Mouse (Mus musculus) frontal cortex, postnatal 10 days (tissue): ENCODE results near the gene Tpgs1.

Source experiments
- DNase-seq, 2 experiments: peaks; one replicate each; pipeline ENCODE4 v3.0.0; 2022; ENCODE audit warnings: low spot score in 2 of 2, mixed read lengths in 1 of 2

The Tpgs1 gene

DNA sequence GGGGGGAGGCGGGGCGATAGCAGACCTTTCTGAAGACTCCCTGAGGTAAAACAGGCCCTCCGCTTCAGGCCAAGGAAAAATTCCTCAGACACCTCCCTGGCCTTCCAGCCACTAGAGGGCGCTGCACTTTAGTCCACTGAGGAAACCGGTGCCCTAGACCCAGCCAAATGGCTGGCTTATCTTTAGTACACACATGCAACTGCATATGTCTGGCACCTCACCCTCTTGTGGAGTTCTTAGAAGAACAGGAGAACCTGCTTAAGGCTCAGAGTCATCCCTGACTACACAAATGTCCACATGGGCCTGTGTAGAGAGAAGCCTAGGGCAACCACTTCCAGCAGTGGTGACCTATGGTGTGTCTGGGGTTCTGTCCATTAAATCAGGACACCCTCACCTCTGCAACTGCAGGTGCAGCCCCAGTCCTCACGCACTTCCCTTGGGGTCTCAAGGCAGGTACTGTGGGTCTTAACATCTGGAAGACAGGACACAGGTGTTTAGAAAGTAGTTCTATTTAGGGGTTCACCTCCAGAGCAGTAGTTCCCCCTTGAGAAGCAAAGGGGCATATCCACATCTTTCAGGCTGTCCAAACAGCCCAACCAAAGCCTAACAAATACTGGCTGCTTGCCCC is 43.4 kb downstream of the Tpgs1 start:
- DNase-seq: peak in 1 of 2 experiments; percentile 75

DNA sequence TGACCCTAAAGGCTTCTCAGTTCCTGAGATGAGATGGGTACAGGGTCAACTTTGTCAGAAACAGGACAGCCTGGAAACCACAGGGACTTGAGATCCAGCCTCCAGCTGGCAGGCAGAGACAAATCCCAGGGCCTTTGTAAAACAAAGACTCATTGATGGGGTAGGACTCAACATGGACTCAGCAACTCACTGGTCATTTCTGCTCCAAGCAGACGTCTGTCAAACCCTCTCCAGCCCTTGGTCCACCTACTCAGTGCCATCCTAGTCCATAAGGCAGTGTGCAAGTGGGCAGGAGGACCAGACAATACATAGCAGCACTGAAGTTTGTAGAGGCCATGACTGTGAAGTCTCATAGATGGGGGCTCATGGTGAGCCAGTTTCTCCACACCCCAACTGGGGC is 44.0 kb downstream of the Tpgs1 start:
- DNase-seq: no peak

DNA sequence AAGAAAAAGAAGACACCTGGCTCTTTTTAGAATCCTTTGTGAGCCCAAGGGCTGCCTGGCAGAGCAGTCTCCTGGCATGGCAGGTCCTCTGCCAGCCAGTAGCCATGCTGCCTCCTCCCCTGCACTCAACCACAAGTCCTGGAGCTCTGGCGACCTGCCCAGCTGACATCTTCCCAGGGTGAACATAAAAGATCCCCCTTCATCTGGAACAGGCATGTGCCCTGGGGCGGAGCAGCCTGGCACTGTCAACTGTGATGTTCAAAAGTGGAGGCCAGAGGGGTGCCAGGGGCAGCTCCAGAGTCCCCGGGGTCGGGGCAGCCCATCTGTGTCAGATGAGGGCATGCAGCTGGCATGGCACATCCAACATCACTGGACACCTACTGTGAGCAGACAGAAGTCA is 45.8 kb downstream of the Tpgs1 start:
- no peak for DNase-seq

DNA sequence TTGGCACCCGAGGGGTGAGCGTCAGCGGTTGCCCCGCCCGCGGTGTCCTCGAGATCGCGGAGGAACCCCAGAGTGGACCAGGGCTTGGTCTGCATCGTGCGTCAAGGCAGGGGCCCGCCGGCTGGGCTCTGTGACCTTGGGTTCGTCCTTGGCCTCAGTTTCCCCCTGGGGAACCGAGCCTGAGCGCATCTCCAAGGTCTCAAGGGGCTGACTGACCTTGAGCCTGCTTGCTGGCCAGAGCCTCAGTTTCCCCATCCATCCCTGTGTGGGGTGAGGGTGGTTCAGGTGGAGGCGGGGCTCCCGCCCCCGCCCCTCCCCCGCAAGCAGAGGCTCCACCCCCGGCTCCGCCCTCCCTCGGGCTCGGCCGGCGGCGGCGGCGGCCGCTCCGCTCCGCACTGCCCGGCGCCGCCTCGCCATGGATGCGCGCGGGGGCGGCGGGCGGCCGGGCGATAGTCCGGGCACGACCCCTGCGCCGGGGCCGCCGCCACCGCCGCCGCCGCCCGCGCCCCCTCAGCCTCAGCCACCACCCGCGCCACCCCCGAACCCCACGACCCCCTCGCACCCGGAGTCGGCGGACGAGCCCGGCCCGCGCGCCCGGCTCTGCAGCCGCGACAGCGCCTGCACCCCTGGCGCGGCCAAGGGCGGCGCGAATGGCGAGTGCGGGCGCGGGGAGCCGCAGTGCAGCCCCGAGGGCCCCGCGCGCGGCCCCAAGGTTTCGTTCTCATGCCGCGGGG is 47.3 kb downstream of the Tpgs1 start, which contains the start of gene Hcn2:
Gene Hcn2, plus strand, starts transcription at position 381 of the 734 bp plus-strand sequence.
- DNase-seq: no peak

DNA sequence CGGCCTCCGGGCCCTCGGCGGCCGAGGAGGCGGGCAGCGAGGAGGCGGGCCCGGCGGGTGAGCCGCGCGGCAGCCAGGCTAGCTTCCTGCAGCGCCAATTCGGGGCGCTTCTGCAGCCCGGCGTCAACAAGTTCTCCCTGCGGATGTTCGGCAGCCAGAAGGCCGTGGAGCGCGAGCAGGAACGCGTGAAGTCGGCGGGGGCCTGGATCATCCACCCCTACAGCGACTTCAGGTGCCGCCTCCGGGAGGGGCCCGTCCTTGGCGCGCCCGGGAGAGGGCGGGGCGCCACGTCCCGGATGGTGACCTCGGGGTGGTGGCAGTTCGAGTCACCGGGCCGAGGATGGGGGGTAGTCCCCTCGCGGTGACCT is 47.8 kb downstream of the Tpgs1 start:
- DNase-seq: peak in 1 of 2 experiments; percentile 60

DNA sequence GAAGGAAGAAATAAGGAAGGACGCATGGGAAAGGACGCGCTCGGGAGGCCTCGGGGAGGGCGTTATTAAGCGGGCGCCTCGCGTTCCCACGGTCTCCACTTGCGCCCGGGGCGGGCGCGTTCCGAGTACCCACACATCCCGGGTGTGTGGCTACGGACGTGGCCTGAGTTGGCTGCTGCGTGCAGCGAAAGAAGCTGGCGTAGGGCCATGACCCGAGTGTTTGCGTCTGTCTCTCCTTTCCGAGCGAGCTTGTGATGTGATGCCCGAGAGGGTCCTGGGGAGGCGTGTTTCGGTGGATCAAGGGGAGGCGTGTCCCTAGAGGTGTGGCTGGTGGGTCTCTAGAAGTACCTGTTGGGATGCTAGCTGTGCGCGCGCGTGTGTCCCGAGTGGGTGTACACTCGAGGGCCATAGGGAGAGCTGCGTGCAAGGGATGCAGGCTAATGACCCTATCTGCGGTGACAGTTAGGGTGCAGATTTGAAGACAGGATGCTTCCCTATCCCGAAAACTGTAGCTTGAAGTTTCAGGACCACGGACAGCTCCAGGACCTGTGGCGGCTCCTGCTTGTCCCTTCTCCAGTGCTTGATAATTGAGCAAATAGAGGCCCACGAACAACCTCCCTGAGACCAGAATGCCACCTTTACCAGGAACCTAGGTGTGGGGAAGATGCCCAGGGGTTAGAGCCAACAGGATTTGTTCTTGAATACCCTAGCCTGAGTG is 48.6 kb downstream of the Tpgs1 start:
- DNase-seq: no peak

DNA sequence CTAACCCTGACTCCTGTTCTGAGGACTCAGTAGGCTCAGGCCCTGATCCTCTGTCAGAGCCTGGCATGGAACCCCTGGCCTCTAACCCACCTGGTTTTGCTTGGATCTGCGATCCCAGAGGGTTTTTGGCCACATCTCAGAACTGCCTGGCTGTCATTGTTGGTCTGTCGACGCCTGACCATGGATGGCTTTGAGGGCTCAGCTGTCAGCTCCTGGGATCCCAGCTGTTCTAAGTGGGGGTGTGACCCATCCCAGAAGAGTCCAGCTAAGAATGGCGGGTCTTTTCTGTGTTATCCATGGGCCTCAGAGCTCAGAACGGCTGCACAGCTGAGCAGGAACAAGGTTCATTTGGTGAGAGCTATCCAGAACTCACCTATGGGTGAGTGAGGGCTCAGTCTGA is 51.9 kb downstream of the Tpgs1 start:
- DNase-seq: no peak

DNA sequence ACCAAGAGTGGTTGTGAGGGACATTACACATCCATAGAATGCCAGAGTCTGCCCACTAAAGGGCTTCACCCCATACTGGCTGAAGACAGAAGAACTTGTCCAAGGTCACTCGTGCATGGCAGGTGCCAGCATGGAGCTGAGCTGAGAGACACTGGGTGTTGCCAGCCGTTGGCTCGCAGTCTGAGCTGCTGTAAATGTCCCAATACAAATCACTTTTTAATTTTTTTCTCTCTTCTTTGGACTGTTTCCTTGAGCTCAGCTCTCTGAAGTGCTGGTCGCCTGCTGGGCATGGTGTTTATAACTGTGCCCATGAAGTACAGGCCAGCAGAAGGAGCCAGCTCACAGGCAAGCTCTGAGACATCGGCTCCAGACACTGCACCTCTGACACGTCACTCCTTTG is 53.9 kb downstream of the Tpgs1 start:
- no peak for DNase-seq

DNA sequence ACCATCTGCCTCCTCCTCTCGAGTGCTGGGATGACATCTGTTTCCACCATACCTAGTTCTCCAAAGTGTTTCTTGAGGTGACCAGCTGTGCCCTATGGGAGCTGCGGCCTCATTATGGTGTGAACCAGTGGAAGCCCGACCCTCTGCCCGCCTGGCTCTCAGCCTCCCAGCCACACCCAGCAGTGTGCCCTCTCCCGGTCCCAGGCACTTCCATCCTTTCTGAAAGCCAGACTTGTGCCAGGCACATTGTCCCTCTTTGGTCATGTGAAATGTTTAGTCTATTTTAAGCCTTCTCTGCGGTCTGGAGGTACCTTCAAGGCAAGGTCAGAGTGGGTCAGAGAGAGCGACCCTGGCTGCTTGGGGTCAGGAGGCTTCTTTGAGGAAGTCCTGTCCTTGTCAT is 54.5 kb downstream of the Tpgs1 start:
- DNase-seq: no peak
